Mouse (Mus musculus): ENCODE results near the gene Coq8b. TPM values are rescaled to one million over a fixed set of nuclear protein-coding genes. Genes with fewer than 3 reads are reported as not detected.

Coq8b gene
- total RNA-seq, 4 experiments from 2014 or later, result 38.9 to 48.4 (median 42.6) TPM

DNA sequence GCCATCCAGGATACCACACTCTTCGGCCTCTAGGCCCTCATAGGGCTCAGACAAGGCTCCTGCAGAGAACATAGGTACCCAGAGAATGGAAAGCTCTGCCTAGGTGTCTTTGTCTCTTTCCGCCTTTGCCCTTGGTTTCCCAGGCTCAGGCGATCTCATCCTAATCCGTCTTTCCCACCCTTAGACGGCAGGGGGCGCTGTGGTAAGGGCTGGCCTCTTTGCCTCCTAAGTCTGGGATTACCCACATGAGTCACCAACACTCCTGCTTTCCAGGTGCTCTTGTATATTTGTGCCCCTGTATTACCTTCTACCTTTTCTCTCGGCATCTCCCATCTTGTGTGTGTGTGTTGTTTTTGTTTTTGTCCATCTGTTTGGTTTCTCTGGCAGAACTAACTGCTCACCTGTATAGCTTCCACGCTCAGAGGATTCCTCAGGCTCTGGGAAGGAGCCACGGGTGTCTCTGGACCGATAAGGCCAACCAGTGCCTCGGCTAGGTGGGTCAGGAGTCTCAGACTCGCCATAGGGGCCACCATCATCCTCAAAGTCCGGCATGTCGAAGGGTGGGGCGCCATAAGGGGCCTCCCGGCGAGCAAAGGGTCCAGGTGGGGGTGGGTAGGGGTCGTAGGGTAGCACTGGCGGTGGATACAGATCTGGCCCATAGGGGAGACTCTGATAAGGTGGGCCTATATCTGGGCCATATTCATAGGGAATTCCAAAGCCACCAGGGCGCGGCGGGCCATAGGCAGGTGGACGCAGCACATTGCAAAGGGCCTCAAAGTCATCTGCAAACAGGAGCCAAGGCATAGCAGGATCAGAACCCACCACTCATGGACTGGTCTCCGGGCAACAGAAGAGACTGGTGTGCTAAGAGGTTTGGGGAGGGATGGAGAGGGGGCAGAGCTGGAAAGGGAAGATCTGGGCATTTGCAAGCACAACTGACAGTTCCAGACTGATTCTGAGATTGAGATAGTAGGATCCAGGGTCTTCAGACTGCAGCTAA is 73.6 kb downstream of the Coq8b start:
- no peak for DNase-seq (ENCODE audit: low spot score in 2 of 2)

DNA sequence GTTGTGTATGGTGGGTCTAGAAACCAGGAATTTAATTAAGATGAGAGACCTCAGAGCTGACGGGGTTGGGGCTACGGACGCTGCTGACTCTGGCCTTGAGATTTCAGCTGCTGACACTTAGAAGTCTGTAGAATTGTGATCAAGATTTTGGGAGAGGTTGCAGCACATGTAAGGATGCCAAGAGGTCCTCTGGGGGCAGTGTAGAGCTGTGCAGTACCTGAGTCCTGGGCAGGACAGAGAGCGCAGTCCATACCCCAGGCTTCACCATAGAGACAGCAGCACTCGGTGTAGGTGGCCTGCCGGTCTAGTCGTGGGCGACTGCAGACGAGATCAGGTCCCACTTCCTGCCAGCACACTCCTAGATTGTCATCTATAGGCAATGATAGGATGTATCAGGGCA is 74.7 kb downstream of the Coq8b start:
- no peak for DNase-seq (ENCODE audit: low spot score in 2 of 2)

Small RNA genes lying within 50 kb of the gene (microRNA-seq; reads per million reads assigned to microRNA genes)
- 0 reads per million in 2 experiments for gene Mir1191

Other genes starting within 250 kb of the Coq8b start
- not detected for gene Cyp2a12, start 203.9 kb upstream of the Coq8b start, total RNA-seq (2022)
- gene Cyp2f2, start 113.1 kb upstream of the Coq8b start, total RNA-seq (2022), result under 1 TPM in 3 of 4 experiments, not detected in 1; 0.23 to 0.69 (median 0.56) TPM
- gene Cyp2t4, start 79.3 kb upstream of the Coq8b start, total RNA-seq (2022), result not detected
- gene Egln2, start 66.2 kb upstream of the Coq8b start, total RNA-seq (2022), result 100 to 1,000 TPM in 3 of 4 experiments, 10 to 100 TPM in 1; 97.6 to 103 (median 102) TPM
- gene Rab4b, start 54.1 kb upstream of the Coq8b start, total RNA-seq (2022), result 100 to 1,000 TPM in 2 of 4 experiments, 10 to 100 TPM in 2; 91.9 to 112 (median 102) TPM
- gene Gm21983, start 51.9 kb upstream of the Coq8b start, total RNA-seq (2022), result not detected
- gene Mia, start 51.9 kb upstream of the Coq8b start, total RNA-seq (2022), result 1 to 10 TPM in 3 of 4 experiments, under 1 TPM in 1; 0.86 to 3.9 (median 2.5) TPM
- gene BC024978, start 37.2 kb upstream of the Coq8b start, total RNA-seq (2022), result 10 to 100 TPM; 20.9 to 27.3 (median 25.7) TPM
- 100 to 1,000 TPM in 1 of 4 experiments, 10 to 100 TPM in 3; 82.0 to 108 (median 85.0) TPM for gene Snrpa, start 36.8 kb upstream of the Coq8b start, total RNA-seq (2022)
- 10 to 100 TPM; 10.6 to 13.5 (median 12.4) TPM for gene Itpkc, start 4.4 kb upstream of the Coq8b start, total RNA-seq (2022)
- gene Numbl, start 25.4 kb downstream of the Coq8b start, total RNA-seq (2022), result 100 to 1,000 TPM; 110 to 133 (median 125) TPM
- gene Ltbp4, start 104.7 kb downstream of the Coq8b start, total RNA-seq (2022), result 10 to 100 TPM; 48.5 to 59.4 (median 57.9) TPM
- gene Shkbp1, start 123.0 kb downstream of the Coq8b start, total RNA-seq (2022), result 10 to 100 TPM; 29.6 to 49.1 (median 34.1) TPM
- gene Gm20479, start 124.4 kb downstream of the Coq8b start, total RNA-seq (2022), result not detected
- gene Sptbn4, start 214.7 kb downstream of the Coq8b start, total RNA-seq (2022), result 100 to 1,000 TPM; 116 to 147 (median 135) TPM
- gene Blvrb, start 215.0 kb downstream of the Coq8b start, total RNA-seq (2022), result 10 to 100 TPM; 14.6 to 21.6 (median 20.1) TPM
- gene Sertad3, start 240.7 kb downstream of the Coq8b start, total RNA-seq (2022), result 1 to 10 TPM; 3.0 to 4.9 (median 3.9) TPM